Mouse (Mus musculus): ENCODE results near the gene Gtf2ird1.
"Not testable (repeated sequence)": the region's sequence is repeated elsewhere in the genome, so short reads cannot be mapped to it uniquely, and the experiment has no call there.

Gene Gtf2ird1

GRCm38 (mm10) chr5:134475006-134475605 lies 18.6 kb upstream of the Gtf2ird1 start:
- DNase-seq (ENCODE audit: low spot score in 2 of 2): no peak

GRCm38 (mm10) chr5:134473902-134474301 lies 17.4 kb upstream of the Gtf2ird1 start:
- DNase-seq (ENCODE audit: low spot score in 2 of 2): no peak

GRCm38 (mm10) chr5:134470538-134471169 lies 14.1 kb upstream of the Gtf2ird1 start:
- DNase-seq (ENCODE audit: low spot score in 2 of 2): no peak

- DNase-seq (ENCODE audit: low spot score in 2 of 2): no peak
These were observed 13.1 kb upstream of the Gtf2ird1 start for GRCm38 (mm10) chr5:134469559-134470150.

- DNase-seq (ENCODE audit: low spot score in 2 of 2): no peak
These were observed 11.7 kb upstream of the Gtf2ird1 start for GRCm38 (mm10) chr5:134468158-134468765.

GRCm38 (mm10) chr5:134467030-134467549 lies 10.6 kb upstream of the Gtf2ird1 start:
- DNase-seq (ENCODE audit: low spot score in 2 of 2): no peak

GRCm38 (mm10) chr5:134466296-134467029 lies 9.9 kb upstream of the Gtf2ird1 start:
- DNase-seq (ENCODE audit: low spot score in 2 of 2): no peak

GRCm38 (mm10) chr5:134465197-134465596 lies 8.7 kb upstream of the Gtf2ird1 start:
- DNase-seq (ENCODE audit: low spot score in 2 of 2): no peak

GRCm38 (mm10) chr5:134464225-134464624 lies 7.7 kb upstream of the Gtf2ird1 start:
- no peak for DNase-seq (ENCODE audit: low spot score in 2 of 2)

- no peak for DNase-seq (ENCODE audit: low spot score in 2 of 2)
These were observed 6.2 kb upstream of the Gtf2ird1 start for GRCm38 (mm10) chr5:134462731-134463130.

GRCm38 (mm10) chr5:134462316-134462715 lies 5.8 kb upstream of the Gtf2ird1 start:
- DNase-seq (ENCODE audit: low spot score in 2 of 2): no peak

- DNase-seq (ENCODE audit: low spot score in 2 of 2): no peak
These were observed 4.0 kb upstream of the Gtf2ird1 start for GRCm38 (mm10) chr5:134460546-134460945.

- no peak for DNase-seq (ENCODE audit: low spot score in 2 of 2)
These were observed 2.6 kb upstream of the Gtf2ird1 start for GRCm38 (mm10) chr5:134459096-134459495.

- DNase-seq (ENCODE audit: low spot score in 2 of 2): no peak
These were observed 1.9 kb upstream of the Gtf2ird1 start for GRCm38 (mm10) chr5:134458416-134458815.

GRCm38 (mm10) chr5:134457371-134457770 lies 855 bp upstream of the Gtf2ird1 start:
- peak in 1 of 2 experiments; percentile 4 for DNase-seq (ENCODE audit: low spot score in 2 of 2)

- peak; percentile 21 to 48 for DNase-seq (ENCODE audit: low spot score in 2 of 2)
These were observed 547 bp downstream of the Gtf2ird1 start for GRCm38 (mm10) chr5:134455914-134456423.

- peak; percentile 18 to 34 for DNase-seq (ENCODE audit: low spot score in 2 of 2)
These were observed 1.2 kb downstream of the Gtf2ird1 start for GRCm38 (mm10) chr5:134455186-134455895.

GRCm38 (mm10) chr5:134454421-134454820 lies 2.1 kb downstream of the Gtf2ird1 start:
- DNase-seq (ENCODE audit: low spot score in 2 of 2): no peak

GRCm38 (mm10) chr5:134453577-134453976 lies 2.9 kb downstream of the Gtf2ird1 start:
- DNase-seq (ENCODE audit: low spot score in 2 of 2): no peak

- DNase-seq (ENCODE audit: low spot score in 2 of 2): not testable (repeated sequence)
These were observed 9.8 kb downstream of the Gtf2ird1 start for GRCm38 (mm10) chr5:134446755-134447154.

GRCm38 (mm10) chr5:134445895-134446294 lies 10.6 kb downstream of the Gtf2ird1 start:
- DNase-seq (ENCODE audit: low spot score in 2 of 2): no peak
